Mouse (Mus musculus): ENCODE data around the gene Tmem63c.

- TF ChIP-seq POLR2A (IDR thresholded peaks at IDR 0.05; ENCODE audit: control insufficient read depth in 1 of 2, insufficient read depth in 1 of 2, low read depth in 1 of 2, low read length in 2 of 2, poor library complexity in 1 of 2) (no peak), RCOR1 (IDR thresholded peaks at IDR 0.05; ENCODE audit: low read depth, low read length) (no peak)
Observed at GRCm38 (mm10) chr12:86981180-86981579, 40.0 kb upstream of the Tmem63c start.

All from MEL (cell line).